Mouse (Mus musculus): Measurements from ENCODE around the gene Mrpl55. TPM values are rescaled to one million over a fixed set of nuclear protein-coding genes. Genes with fewer than 3 reads are reported as not detected.

Mrpl55 gene
- polyA plus RNA-seq, 1 experiment from 2014 or later: 100 TPM

GRCm38 (mm10) chr11:59226787-59227603, 24.7 kb downstream of the Mrpl55 start:
- peak overlapping the region; percentile 87 for H3K4me2 ChIP-seq
- H3K36me3 ChIP-seq (ENCODE audit: insufficient read depth): peaks cover 15% of the 10 kb centered on the region; the same call in 1 of the 2 replicates
- peak overlapping the region; percentile 98 for H3K27ac ChIP-seq (ENCODE audit: low read depth)
- 1% methylated on average over 21 of the region's 21 CpGs for WGBS
- H3K4me3 ChIP-seq (ENCODE audit: low read depth, low read length): peak overlapping the region; percentile 100
- H3K27me3 ChIP-seq (ENCODE audit: insufficient read depth, low read length): no peaks in the 10 kb centered on the region
- H3K4me1 ChIP-seq (ENCODE audit: insufficient read depth): peaks cover 22% of the 10 kb centered on the region
- ATAC-seq (ENCODE audit: insufficient read depth) (no peak), DNase-seq (peak; percentile 52)
- H3K9me3 ChIP-seq (ENCODE audit: low read depth, low read length): no peaks in the 10 kb centered on the region
- H3K9ac ChIP-seq: peak overlapping the region; percentile 100
- TF ChIP-seq CTCF (IDR thresholded peaks at IDR 0.05; ENCODE audit: low read depth): 0 out of 2 replicates have a peak, but pooled peaks have one; percentile 2

- Histone ChIP-seq H3K4me2 (peak overlapping the region; percentile 87), H3K36me3 (ENCODE audit: insufficient read depth) (peaks cover 15% of the 10 kb centered on the region; the same call in 1 of the 2 replicates), H3K27me3 (ENCODE audit: insufficient read depth, low read length) (no peaks in the 10 kb centered on the region), H3K9ac (peak overlapping the region; percentile 100), H3K4me1 (ENCODE audit: insufficient read depth) (peaks cover 22% of the 10 kb centered on the region), H3K9me3 (ENCODE audit: low read depth, low read length) (no peaks in the 10 kb centered on the region), H3K27ac (ENCODE audit: low read depth) (peak overlapping the region; percentile 98), H3K4me3 (ENCODE audit: low read depth, low read length) (peak overlapping the region; percentile 100)
- ATAC-seq (ENCODE audit: insufficient read depth) (peak; percentile 78), DNase-seq (no peak)
- no peak for TF ChIP-seq CTCF (IDR thresholded peaks at IDR 0.05; ENCODE audit: low read depth)
- under 1% methylated on average over 51 of the region's 51 CpGs for WGBS
Observed at GRCm38 (mm10) chr11:59227604-59228121, 25.4 kb downstream of the Mrpl55 start.

- Histone ChIP-seq H3K4me3 (ENCODE audit: low read depth, low read length) (peak within 1 kb of the TSS; percentile 100), H3K9ac (peak within 1 kb of the TSS; percentile 100), H3K36me3 (ENCODE audit: insufficient read depth) (peaks cover 10% of the 10 kb centered on the region; the same call in 1 of the 2 replicates), H3K4me2 (peak within 1 kb of the TSS; percentile 87), H3K27ac (ENCODE audit: low read depth) (peak within 1 kb of the TSS; percentile 98), H3K4me1 (ENCODE audit: insufficient read depth) (peaks cover 22% of the 10 kb centered on the region), H3K27me3 (ENCODE audit: insufficient read depth, low read length) (no peaks in the 10 kb centered on the region), H3K9me3 (ENCODE audit: low read depth, low read length) (no peaks in the 10 kb centered on the region)
- peak; percentile 99 for DNase-seq
- 5% methylated on average over 59 of the region's 59 CpGs for WGBS
- ATAC-seq (ENCODE audit: insufficient read depth): peak; percentile 96
- TF ChIP-seq CTCF (IDR thresholded peaks at IDR 0.05; ENCODE audit: low read depth): no peak; the same call in 1 of the 2 replicates
Observed at GRCm38 (mm10) chr11:59228122-59228953, 26.1 kb downstream of the Mrpl55 start, which contains the start of gene Arf1. Arf1 (minus strand) TSS chr11:59228270.

GRCm38 (mm10) chr11:59230144-59230760, 28.0 kb downstream of the Mrpl55 start:
- peaks cover 9% of the 10 kb centered on the region; the same call in 1 of the 2 replicates for H3K4me1 ChIP-seq (ENCODE audit: insufficient read depth)
- H3K27ac ChIP-seq (ENCODE audit: low read depth): no peak overlapping the region
- DNase-seq: peak; percentile 77
- H3K9me3 ChIP-seq (ENCODE audit: low read depth, low read length): no peaks in the 10 kb centered on the region
- no peak overlapping the region for H3K4me3 ChIP-seq (ENCODE audit: low read depth, low read length)
- no peak for ATAC-seq (ENCODE audit: insufficient read depth)
- TF ChIP-seq CTCF (IDR thresholded peaks at IDR 0.05; ENCODE audit: low read depth): peak; percentile 83
- no peak overlapping the region for H3K4me2 ChIP-seq
- H3K36me3 ChIP-seq (ENCODE audit: insufficient read depth): peaks cover 2% of the 10 kb centered on the region; the same call in 1 of the 2 replicates
- H3K9ac ChIP-seq: no peak overlapping the region
- WGBS: 11% methylated on average over 7 of the region's 7 CpGs
- no peaks in the 10 kb centered on the region for H3K27me3 ChIP-seq (ENCODE audit: insufficient read depth, low read length)

GRCm38 (mm10) chr11:59232797-59233196, 30.5 kb downstream of the Mrpl55 start:
- Histone ChIP-seq H3K36me3 (ENCODE audit: insufficient read depth) (no peaks in the 10 kb centered on the region), H3K4me3 (ENCODE audit: low read depth, low read length) (no peak overlapping the region), H3K9ac (no peak overlapping the region), H3K27ac (ENCODE audit: low read depth) (no peak overlapping the region), H3K9me3 (ENCODE audit: low read depth, low read length) (no peaks in the 10 kb centered on the region), H3K4me1 (ENCODE audit: insufficient read depth) (no peaks in the 10 kb centered on the region), H3K27me3 (ENCODE audit: insufficient read depth, low read length) (no peaks in the 10 kb centered on the region), H3K4me2 (no peak overlapping the region)
- DNase-seq (no peak), ATAC-seq (ENCODE audit: insufficient read depth) (no peak)
- 51% methylated on average over 2 of the region's 2 CpGs for WGBS
- peak; percentile 43 for TF ChIP-seq CTCF (IDR thresholded peaks at IDR 0.05; ENCODE audit: low read depth)

- no peak overlapping the region for H3K9ac ChIP-seq
Observed at GRCm38 (mm10) chr11:59238525-59239427, 36.5 kb downstream of the Mrpl55 start.

More at GRCm38 (mm10) chr11:59238525-59239427, 36.5 kb downstream of the Mrpl55 start:
- ATAC-seq (ENCODE audit: insufficient read depth) (peak; percentile 70), DNase-seq (peak; percentile 61)
- Histone ChIP-seq H3K27ac (ENCODE audit: low read depth) (no peak overlapping the region), H3K4me2 (no peak overlapping the region), H3K27me3 (ENCODE audit: insufficient read depth, low read length) (no peaks in the 10 kb centered on the region), H3K4me3 (ENCODE audit: low read depth, low read length) (no peak overlapping the region), H3K36me3 (ENCODE audit: insufficient read depth) (no peaks in the 10 kb centered on the region), H3K9me3 (ENCODE audit: low read depth, low read length) (no peaks in the 10 kb centered on the region), H3K4me1 (ENCODE audit: insufficient read depth) (peaks cover 3% of the 10 kb centered on the region; the same call in 1 of the 2 replicates)
- 4% methylated on average over 14 of the region's 15 CpGs for WGBS
- TF ChIP-seq CTCF (IDR thresholded peaks at IDR 0.05; ENCODE audit: low read depth): peak; percentile 64

Data from lung, embryonic 14.5 days (tissue).